Mouse (Mus musculus) myocyte (in vitro differentiated cells): Measurements from ENCODE around the gene Olfr652.

ENCODE experiments used
- CEBPB ChIP-seq: IDR thresholded peaks from 2 replicates; pipeline ENCODE4 v1.6.1; 2011; ENCODE audit warnings: mild to moderate bottlenecking, moderate library complexity; ENCODE audit not compliant: poor library complexity, insufficient read depth, severe bottlenecking
- E2F4 ChIP-seq: IDR thresholded peaks from one replicate; pipeline ENCODE4 v1.6.1; 2011; ENCODE audit warnings: mild to moderate bottlenecking, control low read depth, moderate library complexity; ENCODE audit not compliant: insufficient read depth
- MAX ChIP-seq: IDR thresholded peaks from one replicate; pipeline ENCODE4 v1.6.1; 2011; ENCODE audit warnings: low read depth, mild to moderate bottlenecking, control low read depth
- MYOD1 ChIP-seq, 3 experiments: IDR thresholded peaks; one replicate each; pipeline ENCODE4 v1.6.1; 2011; ENCODE audit warnings: control low read depth in 2 of 3, low read depth in 2 of 3, mild to moderate bottlenecking in 2 of 3, moderate library complexity in 1 of 3; ENCODE audit not compliant: insufficient read length in 2 of 3, control insufficient read depth in 1 of 3
- MYOG ChIP-seq, 3 experiments: IDR thresholded peaks; one replicate each; pipeline ENCODE4 v1.6.1; 2011; ENCODE audit warnings: control low read depth in 2 of 3, low read depth in 2 of 3, mild to moderate bottlenecking in 2 of 3; ENCODE audit not compliant: insufficient read length in 2 of 3, control insufficient read depth in 1 of 3, insufficient read depth in 1 of 3
- POLR2A ChIP-seq: IDR thresholded peaks from one replicate; pipeline ENCODE4 v1.6.1; 2011; ENCODE audit warnings: low read depth, mild to moderate bottlenecking, control low read depth, moderate library complexity; ENCODE audit not compliant: insufficient read length
- POLR2AphosphoS2 ChIP-seq: IDR thresholded peaks from one replicate; pipeline ENCODE4 v1.6.1; 2011; ENCODE audit warnings: low read depth, control low read depth; ENCODE audit not compliant: insufficient read length
- REST ChIP-seq: IDR thresholded peaks from one replicate; pipeline ENCODE4 v1.6.1; 2011; ENCODE audit warnings: mild to moderate bottlenecking, control low read depth, moderate library complexity; ENCODE audit not compliant: insufficient read depth, insufficient read length
- SRF ChIP-seq: IDR thresholded peaks from one replicate; pipeline ENCODE4 v1.6.1; 2011; ENCODE audit warnings: low read depth; ENCODE audit not compliant: control insufficient read depth, insufficient read length
- TCF12 ChIP-seq: IDR thresholded peaks from one replicate; pipeline ENCODE4 v1.6.1; 2011; ENCODE audit warnings: mild to moderate bottlenecking, control low read depth; ENCODE audit not compliant: poor library complexity, insufficient read depth, severe bottlenecking
- TCF3 ChIP-seq: IDR thresholded peaks from one replicate; pipeline ENCODE4 v1.6.1; 2011; ENCODE audit warnings: low read depth, control low read depth; ENCODE audit not compliant: insufficient read length
- USF1 ChIP-seq: IDR thresholded peaks from one replicate; pipeline ENCODE4 v1.6.1; 2011; ENCODE audit warnings: low read depth, mild to moderate bottlenecking, control low read depth, moderate library complexity

- no peak for TF ChIP-seq POLR2A
- no peak for TF ChIP-seq TCF12
- TF ChIP-seq MAX, result no peak
- TF ChIP-seq POLR2AphosphoS2, result no peak
- no peak for TF ChIP-seq MYOG (IDR thresholded peaks at IDR 0.05; ENCODE audit: control insufficient read depth in 1 of 3, insufficient read depth in 1 of 3, insufficient read length in 2 of 3, low read depth in 2 of 3)
- no peak for TF ChIP-seq USF1
- TF ChIP-seq SRF, result no peak
- no peak for TF ChIP-seq TCF3
- TF ChIP-seq REST, result no peak
- no peak for TF ChIP-seq MYOD1 (IDR thresholded peaks at IDR 0.05; ENCODE audit: control insufficient read depth in 1 of 3, insufficient read length in 2 of 3, low read depth in 2 of 3)
- TF ChIP-seq E2F4, result no peak
- no peak for TF ChIP-seq CEBPB
Observed at GRCm38 (mm10) chr7:104601679-104602078, 41.0 kb downstream of the Olfr652 start, which contains the start of gene Olfr655.
